Mouse (Mus musculus) hindbrain, embryonic 13.5 days (tissue): ENCODE measurements around the gene Ring1. TPM values are rescaled to one million over a fixed set of nuclear protein-coding genes. Genes with fewer than 3 reads are reported as not detected.

Source experiments
- ATAC-seq: fragments of 200-750 bp; cut with Nextera tagmentation; 2 replicates; pipeline ENCODE4 v1.8.0; 2017; ENCODE audit warnings: moderate TSS enrichment; ENCODE audit not compliant: low FRiP score
- H3K27ac ChIP-seq: fragments of 300-500 bp; sonication (generic); 2 replicates; pipeline ENCODE4 v1.5.1; 2015; ENCODE audit warnings: inconsistent platforms, mild to moderate bottlenecking, moderate library complexity
- H3K27me3 ChIP-seq: fragments of 300-500 bp; sonication (generic); 2 replicates; pipeline ENCODE4 v1.6.1; 2015; ENCODE audit warnings: mild to moderate bottlenecking, inconsistent platforms
- H3K36me3 ChIP-seq: fragments of 300-500 bp; sonication (generic); 2 replicates; pipeline ENCODE4 v1.6.1; 2015; ENCODE audit warnings: mild to moderate bottlenecking, inconsistent platforms
- H3K4me1 ChIP-seq: fragments of 300-500 bp; sonication (generic); replicated peaks from 2 replicates; pipeline ENCODE4 v1.6.1; 2015; ENCODE audit warnings: inconsistent platforms
- H3K4me2 ChIP-seq: fragments of 300-500 bp; sonication (generic); 2 replicates; pipeline ENCODE4 v1.6.1; 2015; ENCODE audit warnings: inconsistent platforms, mild to moderate bottlenecking, moderate library complexity
- H3K4me3 ChIP-seq: fragments of 300-500 bp; sonication (generic); 2 replicates; pipeline ENCODE4 v1.5.1; 2015; ENCODE audit warnings: mild to moderate bottlenecking, inconsistent platforms
- H3K9ac ChIP-seq: fragments of 300-500 bp; sonication (generic); 2 replicates; pipeline ENCODE4 v1.6.1; 2015; ENCODE audit warnings: mild to moderate bottlenecking, inconsistent platforms
- H3K9me3 ChIP-seq: fragments of 300-500 bp; sonication (generic); 2 replicates; pipeline ENCODE4 v1.6.1; 2016; ENCODE audit warnings: inconsistent platforms
- WGBS: fragments of 180-500 bp; shearing (Covaris S2); methylation state at CpG from one replicate; pipeline ENCODE4 v1.1.7; 2015; 5-methylcytosine and 5-hydroxymethylcytosine counted together
- microRNA counts: library from miRNA; unstranded; fragments of <30 nt; microRNA quantifications from one replicate; lab custom pipeline; 2016
- microRNA-seq: library from miRNA; unstranded; fragments of <30 nt; microRNA quantifications from one replicate; pipeline ENCODE4, GENCODE M21; 2016
- polyA plus RNA-seq: library from polyadenylated mRNA; unstranded; fragments of >200 nt; fragmentation: Nextera tagmentation; extraction: Ambion mirVana; gene quantifications from 2 replicates; pipeline ENCODE4 v1.2.1, GENCODE M21; 2015

Gene Ring1
- polyA plus RNA-seq, 1 experiment from 2014 or later = 21.5 TPM

- Histone ChIP-seq H3K4me3 (no peak overlapping the region), H3K27me3 (peaks cover 52% of the 10 kb centered on the region), H3K36me3 (no peaks in the 10 kb centered on the region), H3K27ac (peak overlapping the region; percentile 69), H3K9ac (0 out of 2 replicates have a peak overlapping the region, but pooled peaks have one; percentile 43), H3K4me1 (peaks cover 28% of the 10 kb centered on the region), H3K4me2 (peak overlapping the region; percentile 58; the same call in 1 of the 2 replicates), H3K9me3 (no peaks in the 10 kb centered on the region)
- ATAC-seq = peak; percentile 8; the same call in 1 of the 2 replicates
- 77% methylated on average over 19 of the region's 19 CpGs for WGBS
These were observed 44.1 kb downstream of the Ring1 start for GRCm38 (mm10) chr17:33980181-33981035.

GRCm38 (mm10) chr17:33979512-33980050, 44.9 kb downstream of the Ring1 start:
- no peaks in the 10 kb centered on the region for H3K36me3 ChIP-seq
- no peak overlapping the region for H3K4me3 ChIP-seq
- 80% methylated on average over 6 of the region's 6 CpGs for WGBS
- no peak overlapping the region for H3K27ac ChIP-seq
- no peak for ATAC-seq
- H3K9ac ChIP-seq = no peak overlapping the region
- H3K9me3 ChIP-seq = no peaks in the 10 kb centered on the region
- H3K4me1 ChIP-seq = peaks cover 28% of the 10 kb centered on the region
- H3K4me2 ChIP-seq = no peak overlapping the region
- H3K27me3 ChIP-seq = peaks cover 60% of the 10 kb centered on the region

DNA sequence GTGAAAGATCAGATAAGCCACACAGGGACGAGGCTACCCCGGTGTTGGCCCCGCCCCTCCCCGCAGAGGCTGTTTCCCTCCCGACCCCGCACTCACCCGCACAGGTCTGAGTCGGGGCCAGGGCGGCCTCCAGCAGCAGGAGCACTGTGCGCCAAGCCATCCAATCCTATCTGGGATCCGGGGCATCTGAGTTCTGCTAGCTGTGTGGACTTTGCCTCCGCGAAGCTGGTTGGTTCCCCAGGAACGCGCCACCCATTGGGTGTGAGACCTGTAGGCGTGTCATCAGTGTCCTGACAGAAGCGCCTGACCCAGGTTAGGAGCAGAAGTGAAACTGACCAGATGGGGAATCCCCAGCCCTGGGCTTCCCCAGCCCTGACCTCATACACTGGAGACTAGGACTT, 45.8 kb downstream of the Ring1 start:
- Histone ChIP-seq H3K27ac (no peak overlapping the region), H3K4me1 (peaks cover 28% of the 10 kb centered on the region), H3K4me3 (peak overlapping the region; percentile 38), H3K27me3 (peaks cover 68% of the 10 kb centered on the region), H3K36me3 (no peaks in the 10 kb centered on the region), H3K9me3 (no peaks in the 10 kb centered on the region), H3K9ac (peak overlapping the region; percentile 67), H3K4me2 (peak overlapping the region; percentile 61)
- under 1% methylated on average over 17 of the region's 17 CpGs for WGBS
- no peak for ATAC-seq

GRCm38 (mm10) chr17:33977861-33978557, 46.5 kb downstream of the Ring1 start:
- Histone ChIP-seq H3K27ac (no peak overlapping the region), H3K9me3 (no peaks in the 10 kb centered on the region), H3K27me3 (peaks cover 74% of the 10 kb centered on the region), H3K4me3 (peak overlapping the region; percentile 38), H3K9ac (peak overlapping the region; percentile 67), H3K36me3 (no peaks in the 10 kb centered on the region), H3K4me2 (peak overlapping the region; percentile 61), H3K4me1 (peaks cover 28% of the 10 kb centered on the region)
- WGBS = 3% methylated on average over 57 of the region's 57 CpGs
- no peak for ATAC-seq

DNA sequence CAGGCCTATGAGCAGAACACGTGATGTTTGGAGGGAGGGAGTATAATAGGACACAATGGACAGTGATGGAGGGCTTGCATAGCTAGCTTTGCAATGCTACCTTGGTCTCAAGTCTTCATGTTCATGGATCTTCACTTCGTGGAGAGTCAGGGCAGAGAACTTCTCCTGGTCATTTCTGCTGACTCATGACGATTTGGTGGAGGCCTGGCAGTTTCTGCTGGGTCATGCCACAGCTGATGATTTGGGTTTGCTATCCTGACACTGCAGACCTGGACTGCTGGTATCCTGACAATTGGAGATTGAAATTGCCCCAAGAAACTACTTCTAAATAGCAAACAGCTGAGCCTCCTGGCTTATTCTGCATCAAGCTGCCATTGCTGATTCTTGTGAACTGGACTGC, 50.9 kb downstream of the Ring1 start:
- H3K9me3 ChIP-seq = no peaks in the 10 kb centered on the region
- no peak overlapping the region for H3K4me2 ChIP-seq
- no peak overlapping the region for H3K4me3 ChIP-seq
- H3K27ac ChIP-seq = no peak overlapping the region
- 67% methylated on average over 3 of the region's 3 CpGs for WGBS
- peaks cover 76% of the 10 kb centered on the region for H3K27me3 ChIP-seq
- no peaks in the 10 kb centered on the region for H3K36me3 ChIP-seq
- H3K4me1 ChIP-seq = peaks cover 14% of the 10 kb centered on the region
- ATAC-seq = no peak
- H3K9ac ChIP-seq = no peak overlapping the region

- WGBS = 27% methylated on average over 1 of the region's 1 CpGs
- ATAC-seq = no peak
- Histone ChIP-seq H3K9ac (no peak overlapping the region), H3K36me3 (no peaks in the 10 kb centered on the region), H3K4me2 (no peak overlapping the region), H3K27me3 (peaks cover 67% of the 10 kb centered on the region), H3K4me1 (peaks cover 5% of the 10 kb centered on the region), H3K27ac (no peak overlapping the region), H3K9me3 (no peaks in the 10 kb centered on the region), H3K4me3 (no peak overlapping the region)
These were observed 51.8 kb downstream of the Ring1 start for GRCm38 (mm10) chr17:33972691-33973090.

MicroRNA genes within 50 kb of the gene (microRNA counts, 519-probe panel; counts per million panel counts)
- 4,547 counts per million, percentile 75 among the panel's probes with 10 or more counts for microRNA mmu-miR-219 (lab: Ali Mortazavi, UCI)

Small RNA genes within 50 kb of the gene (microRNA-seq; reads per million reads assigned to microRNA genes)
- gene Mir219a-1 (not detected), gene Mir219c (not detected)

Other genes starting within 250 kb of the Ring1 start
- gene Angptl4, start 242.8 kb downstream of the Ring1 start, polyA plus RNA-seq = 23.5 and 24.7 TPM in 2 replicates
- gene Kank3, start 214.2 kb downstream of the Ring1 start, polyA plus RNA-seq = 37.4 and 40.5 TPM in 2 replicates
- 683 and 734 TPM in 2 replicates for gene Rps28, start 200.1 kb downstream of the Ring1 start, polyA plus RNA-seq
- 497 and 540 TPM in 2 replicates for gene Ndufa7, start 200.1 kb downstream of the Ring1 start, polyA plus RNA-seq
- 59.0 and 60.3 TPM in 2 replicates for gene Cd320, start 181.6 kb downstream of the Ring1 start, polyA plus RNA-seq
- not detected in 2 replicates for gene Gm7029, start 150.8 kb downstream of the Ring1 start, polyA plus RNA-seq
- gene Kifc1, start 134.0 kb downstream of the Ring1 start, polyA plus RNA-seq = 1.8 and 2.1 TPM in 2 replicates
- 0.41 and 0.49 TPM in 2 replicates for gene Platr17, start 119.5 kb downstream of the Ring1 start, polyA plus RNA-seq
- gene Daxx, start 115.3 kb downstream of the Ring1 start, polyA plus RNA-seq = 48.1 and 54.6 TPM in 2 replicates
- 26.8 and 29.2 TPM in 2 replicates for gene Tapbp, start 108.8 kb downstream of the Ring1 start, polyA plus RNA-seq
- 16.8 and 18.7 TPM in 2 replicates for gene Zbtb22, start 108.8 kb downstream of the Ring1 start, polyA plus RNA-seq
- gene Rgl2, start 95.1 kb downstream of the Ring1 start, polyA plus RNA-seq = 56.7 and 56.9 TPM in 2 replicates
- gene Pfdn6, start 84.3 kb downstream of the Ring1 start, polyA plus RNA-seq = 186 and 199 TPM in 2 replicates
- gene Wdr46, start 84.0 kb downstream of the Ring1 start, polyA plus RNA-seq = 24.3 and 25.2 TPM in 2 replicates
- 12.2 TPM in 2 replicates for gene B3galt4, start 73.2 kb downstream of the Ring1 start, polyA plus RNA-seq
- gene Vps52, start 68.9 kb downstream of the Ring1 start, polyA plus RNA-seq = 69.6 and 69.9 TPM in 2 replicates
- 928 and 950 TPM in 2 replicates for gene Rps18, start 68.7 kb downstream of the Ring1 start, polyA plus RNA-seq
- gene H2-K1, start 24.3 kb downstream of the Ring1 start, polyA plus RNA-seq = 12.2 and 13.0 TPM in 2 replicates
- 62.9 and 65.0 TPM in 2 replicates for gene H2-Ke6, start 3.4 kb upstream of the Ring1 start, polyA plus RNA-seq
- 164 and 172 TPM in 2 replicates for gene Slc39a7, start 7.0 kb upstream of the Ring1 start, polyA plus RNA-seq
- 56.8 and 59.2 TPM in 2 replicates for gene Rxrb, start 7.1 kb upstream of the Ring1 start, polyA plus RNA-seq
- 3.2 and 3.8 TPM in 2 replicates for gene Col11a2, start 14.8 kb upstream of the Ring1 start, polyA plus RNA-seq
- 0.18 TPM in 1 of 2 replicates, not detected in the other for gene H2-Oa, start 67.7 kb upstream of the Ring1 start, polyA plus RNA-seq
- 14.4 and 16.9 TPM in 2 replicates for gene H2-DMa, start 94.9 kb upstream of the Ring1 start, polyA plus RNA-seq
- gene Brd2, start 98.0 kb upstream of the Ring1 start, polyA plus RNA-seq = 127 and 129 TPM in 2 replicates
- 0.27 TPM in 2 replicates for gene H2-DMb2, start 118.6 kb upstream of the Ring1 start, polyA plus RNA-seq
- gene H2-DMb1, start 128.4 kb upstream of the Ring1 start, polyA plus RNA-seq = 0.60 and 0.84 TPM in 2 replicates
- 1.1 and 1.3 TPM in 2 replicates for gene Tap1, start 162.9 kb upstream of the Ring1 start, polyA plus RNA-seq
- gene Psmb9, start 163.1 kb upstream of the Ring1 start, polyA plus RNA-seq = 0.89 and 1.5 TPM in 2 replicates
- 2.7 and 3.7 TPM in 2 replicates for gene Psmb8, start 173.0 kb upstream of the Ring1 start, polyA plus RNA-seq
- 2.1 and 2.2 TPM in 2 replicates for gene Tap2, start 178.8 kb upstream of the Ring1 start, polyA plus RNA-seq
- 0.06 TPM in 1 of 2 replicates, not detected in the other for gene H2-Ob, start 214.2 kb upstream of the Ring1 start, polyA plus RNA-seq
- gene H2-Ab1, start 233.0 kb upstream of the Ring1 start, polyA plus RNA-seq = 1.2 and 1.9 TPM in 2 replicates